Mouse (Mus musculus) intestine, embryonic 14.5 days (tissue): ENCODE measurements around the gene Cdc42bpa. TPM values are rescaled to one million over a fixed set of nuclear protein-coding genes. Genes with fewer than 3 reads are reported as not detected.

ENCODE experiments used
- ATAC-seq: fragments of 200-750 bp; cut with Nextera tagmentation; replicated peaks from 2 replicates; pipeline ENCODE4 v1.8.0; 2017; ENCODE audit warnings: low read depth, moderate number of reproducible peaks, moderate TSS enrichment, moderate library complexity; ENCODE audit not compliant: low FRiP score, low TSS enrichment
- DNase-seq: peaks from one replicate; pipeline ENCODE4 v3.0.0-alpha.2; 2018; ENCODE audit warnings: low spot score
- H3K27ac ChIP-seq: fragments of 300-500 bp; sonication (generic); 2 replicates; pipeline ENCODE4 v1.5.1; 2014; ENCODE audit warnings: low read depth, mild to moderate bottlenecking, control low read depth
- H3K27me3 ChIP-seq: fragments of 300-500 bp; sonication (generic); replicated peaks from 2 replicates; pipeline ENCODE4 v1.6.1; 2014; ENCODE audit warnings: low read length, control low read depth; ENCODE audit not compliant: control insufficient read depth, insufficient read depth
- H3K36me3 ChIP-seq: fragments of 300-500 bp; sonication (generic); 2 replicates; pipeline ENCODE4 v1.6.1; 2014; ENCODE audit warnings: low read length, control low read depth; ENCODE audit not compliant: control insufficient read depth, insufficient read depth
- H3K4me1 ChIP-seq: fragments of 300-500 bp; sonication (generic); replicated peaks from 2 replicates; pipeline ENCODE4 v1.6.1; 2014; ENCODE audit warnings: low read length, control low read depth, mixed read lengths; ENCODE audit not compliant: control insufficient read depth, insufficient read depth
- H3K4me2 ChIP-seq: fragments of 300-500 bp; sonication (generic); 2 replicates; pipeline ENCODE4 v1.6.1; 2014; ENCODE audit warnings: low read length
- H3K4me3 ChIP-seq: fragments of 300-500 bp; sonication (generic); 2 replicates; pipeline ENCODE4 v1.5.1; 2014; ENCODE audit warnings: low read depth, low read length, control low read depth, mixed read lengths
- H3K9ac ChIP-seq: fragments of 300-500 bp; sonication (generic); 2 replicates; pipeline ENCODE4 v1.6.1; 2014; ENCODE audit warnings: mild to moderate bottlenecking, low read length
- H3K9me3 ChIP-seq: fragments of 300-500 bp; sonication (generic); 2 replicates; pipeline ENCODE4 v1.6.1; 2016; ENCODE audit warnings: low read length, control low read depth; ENCODE audit not compliant: control insufficient read depth
- WGBS: fragments of 180-500 bp; shearing (Covaris S2); extraction: QIAGEN DNeasy Blood & Tissue Kit; methylation state at CpG from one replicate; pipeline ENCODE4 v1.1.7; 2014; 5-methylcytosine and 5-hydroxymethylcytosine counted together
- polyA plus RNA-seq: library from polyadenylated mRNA; unstranded; fragments of >200 nt; fragmentation: Nextera tagmentation; extraction: Ambion mirVana; gene quantifications from 2 replicates; pipeline ENCODE4 v1.2.1, GENCODE M21; 2014

The Cdc42bpa gene
- polyA plus RNA-seq, 1 experiment from 2014 or later, result 14.1 TPM

DNA sequence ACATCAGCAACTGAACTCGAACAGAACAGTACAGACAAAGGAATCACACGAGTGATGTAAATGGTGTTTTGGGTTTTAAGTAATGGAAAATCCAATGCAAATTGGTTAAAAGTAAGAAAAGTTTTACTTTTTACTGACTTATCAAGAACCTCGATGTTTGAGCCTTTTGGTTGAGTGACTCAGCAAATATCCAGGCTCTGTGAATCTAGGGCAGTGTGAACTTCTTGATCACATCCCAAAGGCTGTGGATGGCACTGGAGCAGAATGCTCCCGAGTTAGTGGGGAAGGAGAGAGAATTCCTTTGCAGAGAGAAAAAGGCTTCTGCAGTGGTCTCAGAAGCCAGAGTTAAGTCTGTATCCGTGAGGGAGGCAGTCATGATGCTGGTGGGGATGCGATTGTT, 14.7 kb downstream of the Cdc42bpa start:
- WGBS, result 73% methylated on average over 6 of the region's 6 CpGs
- no peak for DNase-seq
- H3K9ac ChIP-seq, result no peak overlapping the region
- H3K4me3 ChIP-seq, result no peak overlapping the region
- H3K27ac ChIP-seq, result no peak overlapping the region
- 0 out of 2 replicates have a peak, but pooled peaks cover 6% of the 10 kb centered on the region for H3K4me1 ChIP-seq
- H3K36me3 ChIP-seq, result no peaks in the 10 kb centered on the region
- no peak for ATAC-seq
- H3K27me3 ChIP-seq, result no peaks in the 10 kb centered on the region
- no peak overlapping the region for H3K4me2 ChIP-seq
- H3K9me3 ChIP-seq, result no peaks in the 10 kb centered on the region

DNA sequence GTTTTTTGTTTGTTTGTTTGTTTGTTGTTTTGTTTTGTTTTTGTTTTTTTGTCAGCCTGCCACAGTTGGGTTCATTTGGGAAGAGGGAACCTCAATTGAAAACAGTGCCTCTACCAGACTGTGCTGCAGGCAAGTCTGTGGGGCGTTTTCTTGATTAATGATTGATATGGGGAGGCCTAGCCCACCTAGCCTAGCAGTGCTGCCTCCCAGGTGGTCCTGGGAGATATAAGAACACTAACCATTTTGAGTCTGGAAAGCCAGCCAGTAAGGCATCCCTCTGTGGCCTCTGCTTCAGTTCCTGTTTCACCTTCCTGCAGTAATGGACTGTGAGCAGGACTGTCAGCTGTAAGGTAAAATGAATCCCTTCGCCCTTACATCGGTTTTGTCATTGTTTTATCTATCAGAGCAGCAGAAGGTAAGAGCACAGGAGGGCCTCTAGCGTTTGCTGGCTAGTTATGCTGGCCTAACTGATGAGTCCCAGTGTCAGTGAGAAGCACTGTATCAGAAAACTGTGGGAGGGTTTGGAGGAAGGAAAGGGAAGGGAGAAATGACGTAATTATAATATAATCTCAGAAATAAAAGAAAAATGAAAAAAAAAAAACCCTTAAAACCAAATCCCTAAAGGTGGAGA, 15.5 kb downstream of the Cdc42bpa start:
- no peaks in the 10 kb centered on the region for H3K27me3 ChIP-seq
- 0 out of 2 replicates have a peak, but pooled peaks cover 6% of the 10 kb centered on the region for H3K4me1 ChIP-seq
- no peaks in the 10 kb centered on the region for H3K36me3 ChIP-seq
- no peak overlapping the region for H3K27ac ChIP-seq
- no peak overlapping the region for H3K4me3 ChIP-seq
- no peaks in the 10 kb centered on the region for H3K9me3 ChIP-seq
- ATAC-seq, result no peak
- no peak overlapping the region for H3K4me2 ChIP-seq
- H3K9ac ChIP-seq, result no peak overlapping the region
- DNase-seq, result no peak
- 61% methylated on average over 5 of the region's 5 CpGs for WGBS

DNA sequence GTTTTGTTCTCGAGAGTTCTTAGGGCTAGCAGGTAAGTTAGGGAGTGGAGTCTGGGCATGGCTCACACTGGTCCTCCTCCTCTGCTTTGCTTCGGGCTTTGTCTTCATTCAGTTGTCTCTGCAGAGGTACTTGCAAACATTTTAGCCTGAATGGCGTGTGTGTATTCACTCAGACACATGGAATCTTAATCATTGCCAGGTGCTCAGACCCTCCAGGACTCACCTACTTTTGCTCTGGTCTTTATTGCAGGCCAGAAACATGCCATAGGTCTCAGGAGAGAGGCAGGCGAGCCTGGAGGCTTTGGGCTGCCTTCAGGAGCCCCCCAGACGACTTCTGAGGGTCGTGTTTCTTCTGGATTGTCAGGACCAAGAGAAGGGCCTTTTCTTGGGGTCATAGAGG, 17.2 kb downstream of the Cdc42bpa start:
- no peak overlapping the region for H3K27ac ChIP-seq
- H3K27me3 ChIP-seq, result no peaks in the 10 kb centered on the region
- no peak overlapping the region for H3K9ac ChIP-seq
- no peaks in the 10 kb centered on the region for H3K36me3 ChIP-seq
- no peak overlapping the region for H3K4me3 ChIP-seq
- H3K9me3 ChIP-seq, result peaks cover 8% of the 10 kb centered on the region; the same call in 1 of the 2 replicates
- 70% methylated on average over 6 of the region's 6 CpGs for WGBS
- DNase-seq (no peak), ATAC-seq (no peak)
- H3K4me2 ChIP-seq, result no peak overlapping the region
- 0 out of 2 replicates have a peak, but pooled peaks cover 6% of the 10 kb centered on the region for H3K4me1 ChIP-seq

DNA sequence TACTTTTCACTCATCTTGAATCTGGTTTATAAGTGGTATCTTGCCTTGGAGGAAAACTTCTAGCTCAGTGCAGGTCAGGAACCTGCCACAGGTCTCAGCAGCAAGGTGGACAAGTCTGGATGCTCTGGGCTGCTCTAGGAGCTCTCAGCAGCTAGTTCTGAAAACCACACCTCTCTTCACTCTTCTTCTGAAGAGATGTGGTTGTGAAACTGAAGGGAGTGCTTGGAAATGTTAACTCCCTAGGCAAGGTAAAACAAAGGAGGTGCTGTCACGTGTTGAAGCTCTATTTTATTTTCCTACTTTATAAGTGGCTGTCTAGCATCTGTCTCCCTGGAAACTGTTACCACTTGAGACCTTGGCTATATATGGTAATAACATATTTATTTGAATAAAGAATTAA, 18.5 kb downstream of the Cdc42bpa start:
- ATAC-seq (no peak), DNase-seq (no peak)
- no peak overlapping the region for H3K9ac ChIP-seq
- no peaks in the 10 kb centered on the region for H3K36me3 ChIP-seq
- WGBS, result 61% methylated on average over 1 of the region's 1 CpGs
- no peaks in the 10 kb centered on the region for H3K27me3 ChIP-seq
- no peak overlapping the region for H3K4me2 ChIP-seq
- 0 out of 2 replicates have a peak, but pooled peaks cover 6% of the 10 kb centered on the region for H3K4me1 ChIP-seq
- no peak overlapping the region for H3K27ac ChIP-seq
- H3K4me3 ChIP-seq, result no peak overlapping the region
- peaks cover 8% of the 10 kb centered on the region; the same call in 1 of the 2 replicates for H3K9me3 ChIP-seq

DNA sequence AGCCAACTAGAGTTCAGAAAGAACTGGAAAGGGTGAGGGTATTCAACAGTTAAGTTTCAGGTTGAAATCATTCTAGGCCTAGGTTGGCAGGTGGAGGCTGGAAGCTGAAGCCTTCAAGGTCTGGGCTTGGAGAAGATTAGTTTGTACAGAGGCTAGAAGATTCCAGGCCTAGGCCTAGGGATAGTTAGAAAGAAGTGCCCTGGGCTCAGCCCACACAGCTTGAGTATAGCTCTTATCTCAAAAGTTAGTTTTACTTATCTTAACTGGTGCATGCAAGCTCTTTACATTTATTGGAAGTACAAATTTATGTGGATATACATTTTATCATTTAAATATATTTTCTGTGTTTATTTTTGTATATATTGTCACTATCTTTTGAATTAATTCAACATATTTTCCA, 21.4 kb downstream of the Cdc42bpa start:
- Histone ChIP-seq H3K4me1 (no peaks in the 10 kb centered on the region), H3K9ac (no peak overlapping the region), H3K4me2 (no peak overlapping the region), H3K9me3 (peaks cover 8% of the 10 kb centered on the region; the same call in 1 of the 2 replicates), H3K36me3 (no peaks in the 10 kb centered on the region; the same call in 1 of the 2 replicates), H3K4me3 (no peak overlapping the region), H3K27ac (no peak overlapping the region), H3K27me3 (no peaks in the 10 kb centered on the region)
- DNase-seq, result no peak
- ATAC-seq, result no peak

DNA sequence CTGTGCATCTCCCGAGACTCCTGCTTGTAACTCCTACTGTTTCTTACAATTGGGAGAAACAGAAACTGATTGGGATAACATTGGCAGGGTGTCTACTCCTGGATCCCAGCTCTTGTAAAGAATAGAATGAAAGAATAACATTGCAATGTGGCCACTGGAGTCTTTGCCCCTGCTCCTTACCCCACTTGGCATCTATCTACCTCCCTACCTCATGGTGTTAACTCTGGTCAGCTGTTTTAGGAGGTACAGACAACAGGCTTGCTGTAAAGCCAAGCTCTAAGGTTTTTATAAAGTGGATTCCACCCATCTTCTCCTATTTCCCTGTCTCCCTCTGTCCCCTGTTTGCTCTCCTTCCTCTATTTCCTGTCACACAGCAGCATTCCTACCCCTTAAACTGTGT, 21.9 kb downstream of the Cdc42bpa start:
- Histone ChIP-seq H3K27me3 (no peaks in the 10 kb centered on the region), H3K27ac (no peak overlapping the region), H3K4me1 (no peaks in the 10 kb centered on the region), H3K4me3 (no peak overlapping the region), H3K36me3 (no peaks in the 10 kb centered on the region; the same call in 1 of the 2 replicates), H3K9ac (no peak overlapping the region), H3K4me2 (no peak overlapping the region), H3K9me3 (peaks cover 8% of the 10 kb centered on the region; the same call in 1 of the 2 replicates)
- WGBS, result 76% methylated on average over 1 of the region's 1 CpGs
- no peak for ATAC-seq
- DNase-seq, result no peak

DNA sequence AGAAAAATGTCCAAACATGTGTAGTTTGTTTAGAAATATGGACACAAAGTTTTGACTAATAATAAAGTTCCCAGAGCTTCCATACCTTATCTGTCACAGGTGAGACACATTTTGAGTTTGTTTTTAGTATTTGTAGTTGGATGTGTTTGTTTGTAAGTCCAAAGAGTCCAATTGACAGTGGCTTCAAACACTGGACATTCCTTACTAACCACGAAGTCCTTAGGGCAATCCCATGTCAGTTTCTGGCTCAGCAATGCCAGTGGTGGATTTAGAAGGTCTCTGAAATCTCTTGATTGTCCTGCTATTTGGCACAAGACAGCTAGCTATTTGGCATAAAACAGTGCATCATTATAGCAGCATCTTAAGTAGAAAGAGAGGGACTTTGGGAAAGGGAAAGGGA, 22.7 kb downstream of the Cdc42bpa start:
- no peaks in the 10 kb centered on the region; the same call in 1 of the 2 replicates for H3K36me3 ChIP-seq
- H3K4me3 ChIP-seq, result no peak overlapping the region
- H3K27ac ChIP-seq, result no peak overlapping the region
- no peaks in the 10 kb centered on the region for H3K4me1 ChIP-seq
- ATAC-seq (no peak), DNase-seq (no peak)
- H3K27me3 ChIP-seq, result no peaks in the 10 kb centered on the region
- H3K9ac ChIP-seq, result no peak overlapping the region
- H3K4me2 ChIP-seq, result no peak overlapping the region
- 85% methylated on average over 1 of the region's 1 CpGs for WGBS
- H3K9me3 ChIP-seq, result peaks cover 8% of the 10 kb centered on the region; the same call in 1 of the 2 replicates

DNA sequence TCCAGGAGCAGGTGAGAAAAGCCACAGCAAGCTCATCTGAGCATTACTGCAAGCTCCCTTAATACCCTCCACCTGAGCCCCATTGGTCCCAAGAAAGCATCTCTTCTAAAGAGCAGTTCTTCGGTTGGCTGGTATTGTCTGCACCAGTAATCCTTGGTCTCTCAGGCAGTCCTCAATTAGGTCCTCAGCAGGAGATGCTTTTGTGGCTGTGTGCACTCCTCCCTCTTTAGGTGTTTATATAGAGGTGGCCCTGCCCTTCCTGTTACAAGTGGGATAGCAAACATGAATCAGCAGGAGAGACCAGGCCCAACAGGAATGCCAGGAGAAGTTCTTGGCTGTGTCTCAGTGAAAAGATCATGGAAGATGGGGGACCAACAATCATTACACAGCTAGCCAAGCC, 23.9 kb downstream of the Cdc42bpa start:
- no peaks in the 10 kb centered on the region for H3K27me3 ChIP-seq
- 92% methylated on average over 1 of the region's 1 CpGs for WGBS
- H3K36me3 ChIP-seq, result no peaks in the 10 kb centered on the region; the same call in 1 of the 2 replicates
- no peak overlapping the region for H3K9ac ChIP-seq
- DNase-seq (no peak), ATAC-seq (no peak)
- peaks cover 8% of the 10 kb centered on the region; the same call in 1 of the 2 replicates for H3K9me3 ChIP-seq
- H3K4me2 ChIP-seq, result no peak overlapping the region
- H3K4me3 ChIP-seq, result no peak overlapping the region
- no peak overlapping the region for H3K27ac ChIP-seq
- no peaks in the 10 kb centered on the region for H3K4me1 ChIP-seq

DNA sequence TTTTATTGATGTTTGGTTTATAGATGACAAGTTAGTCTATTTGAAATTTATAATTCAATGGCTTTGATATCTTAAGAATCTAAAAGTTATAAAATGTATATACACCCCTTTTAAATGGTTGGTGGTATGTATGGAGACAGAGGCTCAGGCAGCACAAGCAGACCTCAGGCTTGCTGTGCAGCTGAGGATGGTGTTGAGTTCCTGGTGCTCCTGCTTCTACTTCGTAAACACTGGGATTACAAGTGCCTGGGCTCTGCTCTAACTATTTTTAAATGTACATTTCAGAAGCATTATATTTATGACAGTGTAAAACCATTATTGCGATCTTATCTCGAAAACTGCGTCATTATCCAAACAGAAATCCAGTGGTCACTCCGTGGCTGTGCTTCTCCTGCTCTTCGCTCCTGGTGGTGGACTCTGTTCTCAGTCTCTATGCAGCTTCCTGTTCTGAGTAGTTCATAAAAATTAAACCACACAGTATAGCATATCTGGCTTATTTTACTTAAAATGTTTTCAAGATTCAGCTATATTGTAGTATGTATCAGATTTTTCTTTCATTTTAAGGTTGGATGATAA, 31.5 kb downstream of the Cdc42bpa start:
- WGBS, result 24% methylated on average over 6 of the region's 6 CpGs
- no peaks in the 10 kb centered on the region for H3K36me3 ChIP-seq
- ATAC-seq (peak; percentile 68), DNase-seq (no peak)
- H3K9me3 ChIP-seq, result no peaks in the 10 kb centered on the region
- H3K27ac ChIP-seq, result no peak overlapping the region
- no peak overlapping the region for H3K9ac ChIP-seq
- peak overlapping the region; percentile 20; the same call in 1 of the 2 replicates for H3K4me2 ChIP-seq
- no peaks in the 10 kb centered on the region for H3K27me3 ChIP-seq
- H3K4me3 ChIP-seq, result no peak overlapping the region
- H3K4me1 ChIP-seq, result no peaks in the 10 kb centered on the region; the same call in 1 of the 2 replicates
